Mouse (Mus musculus): ENCODE results near the gene Mplkip. TPM values are rescaled to one million over a fixed set of nuclear protein-coding genes. Genes with fewer than 3 reads are reported as not detected.

The Mplkip gene
- polyA plus RNA-seq, 1 experiment from 2014 or later: 33.0 TPM

GRCm38 (mm10) chr13:17700090-17700715, 5.2 kb downstream of the Mplkip start:
- no peak overlapping the region for H3K27ac ChIP-seq (ENCODE audit: low read depth, low read length)
- no peak for ATAC-seq
- no peaks in the 10 kb centered on the region for H3K27me3 ChIP-seq (replicated peaks; ENCODE audit: control insufficient read depth, insufficient read depth, low read length)
- no peaks in the 10 kb centered on the region for H3K9me3 ChIP-seq (ENCODE audit: control insufficient read depth, low read length)
- no peak overlapping the region for H3K9ac ChIP-seq (ENCODE audit: low read depth, low read length)
- H3K36me3 ChIP-seq (ENCODE audit: control insufficient read depth, insufficient read depth, low read length): no peaks in the 10 kb centered on the region
- H3K4me3 ChIP-seq (ENCODE audit: low read length): no peak overlapping the region
- H3K4me1 ChIP-seq (ENCODE audit: control insufficient read depth, insufficient read depth, low read depth, low read length): peaks cover 4% of the 10 kb centered on the region; the same call in 1 of the 2 replicates
- H3K4me2 ChIP-seq (ENCODE audit: low read length): no peak overlapping the region
- 70% methylated on average over 3 of the region's 3 CpGs for WGBS

GRCm38 (mm10) chr13:17701322-17701721, 6.3 kb downstream of the Mplkip start:
- H3K4me2 ChIP-seq (ENCODE audit: low read length): no peak overlapping the region
- no peaks in the 10 kb centered on the region; the same call in 1 of the 2 replicates for H3K4me1 ChIP-seq (ENCODE audit: control insufficient read depth, insufficient read depth, low read depth, low read length)
- no peaks in the 10 kb centered on the region for H3K36me3 ChIP-seq (ENCODE audit: control insufficient read depth, insufficient read depth, low read length)
- H3K9ac ChIP-seq (ENCODE audit: low read depth, low read length): no peak overlapping the region
- no peak overlapping the region for H3K4me3 ChIP-seq (ENCODE audit: low read length)
- no peaks in the 10 kb centered on the region for H3K27me3 ChIP-seq (replicated peaks; ENCODE audit: control insufficient read depth, insufficient read depth, low read length)
- H3K9me3 ChIP-seq (ENCODE audit: control insufficient read depth, low read length): no peaks in the 10 kb centered on the region
- no peak for ATAC-seq
- H3K27ac ChIP-seq (ENCODE audit: low read depth, low read length): no peak overlapping the region

- H3K27ac ChIP-seq (ENCODE audit: low read depth, low read length): no peak overlapping the region
- no peak overlapping the region for H3K9ac ChIP-seq (ENCODE audit: low read depth, low read length)
- H3K4me2 ChIP-seq (ENCODE audit: low read length): no peak overlapping the region
- ATAC-seq: no peak
- no peaks in the 10 kb centered on the region for H3K27me3 ChIP-seq (replicated peaks; ENCODE audit: control insufficient read depth, insufficient read depth, low read length)
- no peak overlapping the region for H3K4me3 ChIP-seq (ENCODE audit: low read length)
- no peaks in the 10 kb centered on the region for H3K4me1 ChIP-seq (ENCODE audit: control insufficient read depth, insufficient read depth, low read depth, low read length)
- no peaks in the 10 kb centered on the region for H3K9me3 ChIP-seq (ENCODE audit: control insufficient read depth, low read length)
- H3K36me3 ChIP-seq (ENCODE audit: control insufficient read depth, insufficient read depth, low read length): no peaks in the 10 kb centered on the region
Observed at GRCm38 (mm10) chr13:17702311-17702710, 7.3 kb downstream of the Mplkip start.

- H3K27me3 ChIP-seq (replicated peaks; ENCODE audit: control insufficient read depth, insufficient read depth, low read length): no peaks in the 10 kb centered on the region
- no peak overlapping the region for H3K9ac ChIP-seq (ENCODE audit: low read depth, low read length)
- H3K4me3 ChIP-seq (ENCODE audit: low read length): no peak overlapping the region
- H3K4me1 ChIP-seq (ENCODE audit: control insufficient read depth, insufficient read depth, low read depth, low read length): no peaks in the 10 kb centered on the region
- H3K36me3 ChIP-seq (ENCODE audit: control insufficient read depth, insufficient read depth, low read length): no peaks in the 10 kb centered on the region
- no peaks in the 10 kb centered on the region for H3K9me3 ChIP-seq (ENCODE audit: control insufficient read depth, low read length)
- no peak overlapping the region for H3K27ac ChIP-seq (ENCODE audit: low read depth, low read length)
- H3K4me2 ChIP-seq (ENCODE audit: low read length): no peak overlapping the region
- no peak for ATAC-seq
- 89% methylated on average over 6 of the region's 6 CpGs for WGBS
Observed at GRCm38 (mm10) chr13:17705188-17705826, 10.3 kb downstream of the Mplkip start.

GRCm38 (mm10) chr13:17708784-17709311, 13.9 kb downstream of the Mplkip start:
- Histone ChIP-seq H3K27me3 (replicated peaks; ENCODE audit: control insufficient read depth, insufficient read depth, low read length) (no peaks in the 10 kb centered on the region), H3K4me2 (ENCODE audit: low read length) (no peak overlapping the region), H3K9me3 (ENCODE audit: control insufficient read depth, low read length) (no peaks in the 10 kb centered on the region), H3K9ac (ENCODE audit: low read depth, low read length) (no peak overlapping the region), H3K27ac (ENCODE audit: low read depth, low read length) (no peak overlapping the region), H3K4me1 (ENCODE audit: control insufficient read depth, insufficient read depth, low read depth, low read length) (no peaks in the 10 kb centered on the region), H3K4me3 (ENCODE audit: low read length) (no peak overlapping the region), H3K36me3 (ENCODE audit: control insufficient read depth, insufficient read depth, low read length) (no peaks in the 10 kb centered on the region)
- 77% methylated on average over 5 of the region's 5 CpGs for WGBS
- no peak for ATAC-seq

GRCm38 (mm10) chr13:17717357-17717756, 22.4 kb downstream of the Mplkip start:
- peaks cover 11% of the 10 kb centered on the region for H3K36me3 ChIP-seq (ENCODE audit: control insufficient read depth, insufficient read depth, low read length)
- no peak overlapping the region for H3K4me2 ChIP-seq (ENCODE audit: low read length)
- no peaks in the 10 kb centered on the region for H3K9me3 ChIP-seq (ENCODE audit: control insufficient read depth, low read length)
- no peaks in the 10 kb centered on the region for H3K27me3 ChIP-seq (replicated peaks; ENCODE audit: control insufficient read depth, insufficient read depth, low read length)
- no peak overlapping the region for H3K4me3 ChIP-seq (ENCODE audit: low read length)
- no peaks in the 10 kb centered on the region for H3K4me1 ChIP-seq (ENCODE audit: control insufficient read depth, insufficient read depth, low read depth, low read length)
- no peak overlapping the region for H3K9ac ChIP-seq (ENCODE audit: low read depth, low read length)
- 87% methylated on average over 1 of the region's 1 CpGs for WGBS
- ATAC-seq: no peak
- no peak overlapping the region for H3K27ac ChIP-seq (ENCODE audit: low read depth, low read length)

GRCm38 (mm10) chr13:17727922-17728321, 32.9 kb downstream of the Mplkip start:
- Histone ChIP-seq H3K4me3 (ENCODE audit: low read length) (no peak overlapping the region), H3K9ac (ENCODE audit: low read depth, low read length) (no peak overlapping the region), H3K4me1 (ENCODE audit: control insufficient read depth, insufficient read depth, low read depth, low read length) (no peaks in the 10 kb centered on the region), H3K36me3 (ENCODE audit: control insufficient read depth, insufficient read depth, low read length) (peaks cover 6% of the 10 kb centered on the region), H3K4me2 (ENCODE audit: low read length) (no peak overlapping the region), H3K9me3 (ENCODE audit: control insufficient read depth, low read length) (no peaks in the 10 kb centered on the region), H3K27ac (ENCODE audit: low read depth, low read length) (no peak overlapping the region), H3K27me3 (replicated peaks; ENCODE audit: control insufficient read depth, insufficient read depth, low read length) (no peaks in the 10 kb centered on the region)
- no peak for ATAC-seq
- 94% methylated on average over 4 of the region's 4 CpGs for WGBS

- no peak overlapping the region for H3K9ac ChIP-seq (ENCODE audit: low read depth, low read length)
- no peaks in the 10 kb centered on the region for H3K9me3 ChIP-seq (ENCODE audit: control insufficient read depth, low read length)
- ATAC-seq: no peak
- no peak overlapping the region for H3K4me2 ChIP-seq (ENCODE audit: low read length)
- H3K4me1 ChIP-seq (ENCODE audit: control insufficient read depth, insufficient read depth, low read depth, low read length): no peaks in the 10 kb centered on the region
- no peaks in the 10 kb centered on the region for H3K27me3 ChIP-seq (replicated peaks; ENCODE audit: control insufficient read depth, insufficient read depth, low read length)
- no peak overlapping the region for H3K27ac ChIP-seq (ENCODE audit: low read depth, low read length)
- peaks cover 6% of the 10 kb centered on the region for H3K36me3 ChIP-seq (ENCODE audit: control insufficient read depth, insufficient read depth, low read length)
- no peak overlapping the region for H3K4me3 ChIP-seq (ENCODE audit: low read length)
- WGBS: 92% methylated on average over 3 of the region's 3 CpGs
Observed at GRCm38 (mm10) chr13:17728798-17729197, 33.8 kb downstream of the Mplkip start.

All from hindbrain, embryonic 16.5 days (tissue).